Mouse (Mus musculus): ENCODE measurements around the gene Mllt6.

- TF ChIP-seq CTCF (IDR thresholded peaks at IDR 0.05; ENCODE audit: borderline replicate concordance, insufficient read depth, low read depth, low read length) = no peak
- TF ChIP-seq POLR2A (IDR thresholded peaks at IDR 0.05; ENCODE audit: borderline replicate concordance, insufficient read depth, low read length) = no peak
Measured at GRCm38 (mm10) chr11:97717369-97718280, 54.4 kb downstream of the Mllt6 start.

Data from cerebellum, adult 2 months (tissue).